Mouse (Mus musculus) granulocyte monocyte progenitor cell, adult 5-6 weeks (primary cell): ENCODE measurements at regions not wholly inside any gene's neighbourhood (a gene's known extent, or its start where the extent isn't known, plus 50 kb on each side); places are given as distances from the start of the nearest gene placed in this dataset.

Experiments
- ATAC-seq: replicated peaks from 2 replicates; pipeline ENCODE4 v1.8.0; 2016; ENCODE audit warnings: mild to moderate bottlenecking, moderate TSS enrichment, inconsistent platforms; ENCODE audit not compliant: poor library complexity, severe bottlenecking

DNA sequence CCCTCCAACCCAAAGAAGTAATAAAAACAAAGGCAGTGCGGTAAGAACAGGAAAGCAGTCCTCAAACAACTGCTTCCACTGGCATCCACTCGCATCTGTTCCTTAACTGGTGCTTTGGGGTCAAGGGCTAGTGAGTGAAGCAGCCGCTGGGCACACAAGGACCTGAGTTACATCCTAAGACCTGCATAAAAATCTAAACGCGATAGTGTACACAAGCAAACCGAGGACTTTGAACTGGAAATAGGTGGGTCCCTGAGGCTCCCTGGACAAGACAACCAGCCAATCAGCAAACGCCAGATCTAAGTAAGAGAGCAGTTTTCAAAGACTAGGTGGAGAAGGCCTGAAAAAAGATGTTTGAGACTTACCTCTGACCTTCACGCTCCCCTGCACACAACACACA lies 66.8 kb upstream of the Plcz1 start:
- ATAC-seq: no peak

DNA sequence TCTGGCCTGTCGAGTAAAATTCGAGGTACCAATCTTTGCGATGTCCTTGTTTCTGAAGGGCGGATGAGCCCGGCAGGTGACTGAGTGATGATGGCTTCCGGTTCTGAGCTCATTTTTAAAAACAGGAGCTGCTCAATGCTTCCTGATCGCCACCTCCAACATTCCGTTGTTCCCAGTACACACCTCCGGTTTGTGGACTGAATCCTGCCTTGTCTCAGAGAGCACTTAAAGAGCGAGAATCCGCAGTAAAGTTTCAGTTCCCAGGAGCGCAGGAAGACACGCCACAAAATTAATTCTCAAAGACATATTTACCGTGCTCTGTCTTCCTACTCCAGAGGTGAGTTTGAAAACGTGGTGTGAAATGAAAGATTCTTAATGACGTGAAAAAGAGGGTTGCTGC lies 66.4 kb upstream of the Plcz1 start:
- ATAC-seq: no peak

DNA sequence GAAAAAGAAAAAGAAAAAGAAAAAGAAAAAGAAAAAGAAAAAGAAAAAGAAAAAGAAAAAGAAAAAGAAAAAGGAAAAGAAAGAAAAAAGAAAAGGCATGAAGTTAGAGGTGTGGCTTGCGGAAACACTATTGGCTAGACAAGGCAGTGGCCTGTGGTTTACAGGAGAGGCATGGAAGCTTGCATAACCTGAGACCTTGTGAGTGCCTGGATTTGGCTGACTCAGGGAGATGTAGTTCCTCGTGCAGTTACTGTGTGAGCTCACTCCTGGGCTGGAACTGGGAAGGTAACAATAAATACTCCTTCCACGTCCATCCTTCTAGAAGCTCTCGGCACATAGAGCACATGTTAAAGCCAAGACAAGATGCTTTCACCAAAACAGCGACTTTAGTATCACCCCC lies 64.9 kb upstream of the Plcz1 start:
- ATAC-seq: no peak

DNA sequence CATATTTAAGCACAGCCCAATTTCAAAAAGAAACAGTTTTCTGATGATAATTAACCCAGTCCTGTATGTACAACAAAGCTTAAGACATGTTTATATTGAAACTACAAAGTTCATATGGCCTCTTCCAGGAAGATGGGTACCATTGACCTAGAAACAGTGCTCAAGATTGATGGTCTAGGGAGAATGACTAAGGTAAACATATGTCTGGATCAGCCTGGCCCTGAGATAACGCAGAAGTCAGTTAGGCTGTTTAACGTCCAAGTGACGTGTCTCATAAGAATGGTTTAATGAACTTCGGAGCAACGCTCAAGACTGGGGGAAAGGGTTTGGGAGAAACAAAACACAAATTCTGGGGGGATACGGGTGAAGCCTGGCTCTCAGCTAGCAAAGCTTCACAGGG lies 60.8 kb upstream of the Plcz1 start:
- no peak for ATAC-seq

DNA sequence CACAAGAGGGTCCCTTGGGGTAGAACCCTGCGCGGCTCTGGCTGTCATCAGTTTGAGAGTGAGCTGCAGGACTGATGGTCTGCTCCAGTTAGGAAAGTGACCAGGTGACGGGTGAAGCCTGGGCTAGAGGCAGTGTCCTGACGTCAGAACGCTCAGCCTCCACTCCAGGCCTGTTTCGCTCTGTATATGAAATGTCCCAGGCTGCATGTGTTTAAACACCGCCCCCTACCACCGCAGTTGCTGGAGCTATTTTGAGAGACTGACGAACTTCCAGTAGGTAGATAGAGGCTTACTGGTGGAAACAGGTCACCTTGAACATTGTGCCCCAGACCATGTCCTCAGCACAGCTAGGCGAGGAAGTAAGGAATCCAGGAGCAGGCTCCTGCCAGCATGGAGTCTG lies 54.2 kb upstream of the Plcz1 start:
- no peak for ATAC-seq
